Mouse (Mus musculus) liver, embryonic 14.5 days (tissue): ENCODE measurements around the gene Ccn1. TPM values are rescaled to one million over a fixed set of nuclear protein-coding genes. Genes with fewer than 3 reads are reported as not detected.

Source experiments
- ATAC-seq: fragments of 200-750 bp; cut with Nextera tagmentation; 2 replicates; pipeline ENCODE4 v1.8.0; 2017; ENCODE audit warnings: moderate number of reproducible peaks, mild to moderate bottlenecking, moderate library complexity; ENCODE audit not compliant: insufficient read depth
- DNase-seq, 3 experiments: peaks; one replicate each; pipeline ENCODE4 v3.0.0-alpha.2; 2012 to 2013; ENCODE audit warnings: low read depth in 3 of 3, low spot score in 3 of 3
- H3K27ac ChIP-seq: fragments of 300-500 bp; sonication (generic); 2 replicates; pipeline ENCODE4 v1.5.1; 2014; ENCODE audit warnings: moderate library complexity, mild to moderate bottlenecking, control low read depth, inconsistent platforms
- H3K27me3 ChIP-seq: fragments of 300-500 bp; sonication (generic); 2 replicates; pipeline ENCODE4 v1.6.1; 2014; ENCODE audit warnings: mild to moderate bottlenecking, low read length, moderate library complexity; ENCODE audit not compliant: control insufficient read depth, insufficient read depth
- H3K36me3 ChIP-seq: fragments of 300-500 bp; sonication (generic); replicated peaks from 2 replicates; pipeline ENCODE4 v1.6.1; 2014; ENCODE audit warnings: low read depth; ENCODE audit not compliant: control insufficient read depth, insufficient read depth
- H3K4me1 ChIP-seq, 2 experiments: fragments of 200-500 bp in 1 of 2; fragments of 300-500 bp in 1 of 2; sonication (generic) in 1 of 2; replicated peaks; 2 replicates each; pipeline ENCODE4 v1.6.1; 2012 to 2014; ENCODE audit warnings: antibody characterized with exemption in 1 of 2, inconsistent platforms in 1 of 2, low read length in 1 of 2; ENCODE audit not compliant: control insufficient read depth in 2 of 2, insufficient read depth in 2 of 2
- H3K4me2 ChIP-seq: fragments of 300-500 bp; sonication (generic); 2 replicates; pipeline ENCODE4 v1.6.1; 2014; ENCODE audit warnings: low read depth, mild to moderate bottlenecking, control low read depth, moderate library complexity
- H3K4me3 ChIP-seq, 2 experiments: fragments of 200-500 bp in 1 of 2; fragments of 300-500 bp in 1 of 2; sonication (generic) in 1 of 2; 2 replicates each; pipeline ENCODE4 v1.5.1; 2012 to 2014; ENCODE audit warnings: low read depth in 2 of 2, low read length in 2 of 2, mild to moderate bottlenecking in 2 of 2, control low read depth in 1 of 2, inconsistent platforms in 1 of 2, moderate library complexity in 1 of 2; ENCODE audit not compliant: insufficient read depth in 1 of 2
- H3K9ac ChIP-seq: fragments of 300-500 bp; sonication (generic); replicated peaks from 2 replicates; pipeline ENCODE4 v1.6.1; 2014; ENCODE audit warnings: mild to moderate bottlenecking, control low read depth, moderate library complexity
- H3K9me3 ChIP-seq: fragments of 300-500 bp; sonication (generic); 2 replicates; pipeline ENCODE4 v1.6.1; 2016; ENCODE audit warnings: low read length, mixed read lengths; ENCODE audit not compliant: control insufficient read depth
- CTCF ChIP-seq: IDR thresholded peaks from 2 replicates; pipeline ENCODE4 v1.5.1; 2016; ENCODE audit warnings: antibody characterized with exemption, low read depth, control low read depth
- EP300 ChIP-seq: IDR thresholded peaks from 2 replicates; pipeline ENCODE4 v1.6.1; 2016; ENCODE audit warnings: antibody characterized with exemption, low read depth
- WGBS: fragments of 180-500 bp; shearing (Covaris S2); extraction: QIAGEN DNeasy Blood & Tissue Kit; methylation state at CpG from one replicate; pipeline ENCODE4 v1.1.7; 2014; ENCODE audit not compliant: insufficient replicate concordance; 5-methylcytosine and 5-hydroxymethylcytosine counted together
- polyA plus RNA-seq, 2 experiments: library from polyadenylated mRNA; depleted of rRNA in 1 of 2; stranded (reverse) in 1 of 2; unstranded in 1 of 2; fragments of >200 nt; fragmentation: Nextera tagmentation in 1 of 2; extraction: Ambion mirVana in 1 of 2; gene quantifications; 2 replicates each; pipeline versions ENCODE4 v1.2.1 to v1.2.3; 2012 to 2014

Ccn1 gene
- polyA plus RNA-seq, 2 experiments: 3.0 to 3.2 TPM

- no peak for ATAC-seq
Observed at GRCm38 (mm10) chr3:145613234-145613633, 36.5 kb downstream of the Ccn1 start.

GRCm38 (mm10) chr3:145612662-145613061 lies 37.1 kb downstream of the Ccn1 start:
- H3K4me3 ChIP-seq: no peak overlapping the region
- WGBS: 18% methylated on average over 4 of the region's 4 CpGs
- TF ChIP-seq CTCF: peak; percentile 75
- no peak for TF ChIP-seq EP300
- no peak overlapping the region for H3K9ac ChIP-seq
- H3K4me1 ChIP-seq: peaks cover 0 to 3% of the 10 kb centered on the region in 2 experiments; a peak in 1 of 4 replicates
- no peak for DNase-seq
- no peaks in the 10 kb centered on the region for H3K9me3 ChIP-seq
- no peak overlapping the region for H3K4me2 ChIP-seq
- H3K27me3 ChIP-seq: no peaks in the 10 kb centered on the region
- no peak overlapping the region for H3K27ac ChIP-seq
- ATAC-seq: no peak
- no peaks in the 10 kb centered on the region for H3K36me3 ChIP-seq

More at GRCm38 (mm10) chr3:145613234-145613633, 36.5 kb downstream of the Ccn1 start:
- Histone ChIP-seq H3K27ac (no peak overlapping the region), H3K4me2 (no peak overlapping the region), H3K9me3 (no peaks in the 10 kb centered on the region), H3K9ac (no peak overlapping the region), H3K36me3 (no peaks in the 10 kb centered on the region), H3K27me3 (no peaks in the 10 kb centered on the region), H3K4me1 (peaks cover 0 to 4% of the 10 kb centered on the region in 2 experiments; a peak in 2 of 4 replicates), H3K4me3 (no peak overlapping the region)
- WGBS: 50% methylated on average over 4 of the region's 4 CpGs
- no peak for DNase-seq
- TF ChIP-seq CTCF: no peak
- TF ChIP-seq EP300: no peak

GRCm38 (mm10) chr3:145608320-145608719 lies 41.5 kb downstream of the Ccn1 start:
- DNase-seq (no peak), ATAC-seq (no peak)
- Histone ChIP-seq H3K9me3 (no peaks in the 10 kb centered on the region), H3K4me2 (no peak overlapping the region), H3K27me3 (no peaks in the 10 kb centered on the region), H3K4me3 (no peak overlapping the region), H3K27ac (no peak overlapping the region), H3K4me1 (no peaks in the 10 kb centered on the region), H3K36me3 (no peaks in the 10 kb centered on the region; the same call in none of the 2 replicates), H3K9ac (no peak overlapping the region)
- WGBS: 60% methylated on average over 5 of the region's 5 CpGs
- TF ChIP-seq EP300 (no peak), CTCF (no peak)

GRCm38 (mm10) chr3:145605437-145606123 lies 44.2 kb downstream of the Ccn1 start:
- Histone ChIP-seq H3K4me3 (no peak overlapping the region), H3K4me1 (peaks cover 0 to 5% of the 10 kb centered on the region in 2 experiments; a peak in 2 of 4 replicates), H3K27me3 (no peaks in the 10 kb centered on the region), H3K9me3 (no peaks in the 10 kb centered on the region), H3K9ac (no peak overlapping the region), H3K27ac (no peak overlapping the region), H3K36me3 (no peaks in the 10 kb centered on the region; the same call in none of the 2 replicates), H3K4me2 (no peak overlapping the region)
- DNase-seq (no peak), ATAC-seq (no peak)
- no peak for TF ChIP-seq EP300
- no peak for TF ChIP-seq CTCF
- WGBS: 74% methylated on average over 5 of the region's 5 CpGs

GRCm38 (mm10) chr3:145602410-145603206 lies 47.2 kb downstream of the Ccn1 start:
- Histone ChIP-seq H3K9me3 (no peaks in the 10 kb centered on the region), H3K4me3 (no peak overlapping the region), H3K4me2 (no peak overlapping the region), H3K36me3 (peaks cover 2% of the 10 kb centered on the region), H3K27ac (no peak overlapping the region), H3K9ac (no peak overlapping the region), H3K4me1 (peaks cover 0 to 5% of the 10 kb centered on the region in 2 experiments; a peak in 2 of 4 replicates), H3K27me3 (no peaks in the 10 kb centered on the region)
- WGBS: 61% methylated on average over 11 of the region's 11 CpGs
- DNase-seq (no peak), ATAC-seq (no peak)
- no peak for TF ChIP-seq EP300
- no peak for TF ChIP-seq CTCF
